Mouse (Mus musculus) left cerebral cortex, adult 8-10 months (tissue): Measurements from ENCODE around the gene Fbxl17. TPM values are rescaled to one million over a fixed set of nuclear protein-coding genes. Genes with fewer than 3 reads are reported as not detected.

ENCODE experiments used
- DNase-seq, 2 experiments: peaks; one replicate each; pipeline ENCODE4 v3.0.0; 2022; ENCODE audit warnings: low spot score in 2 of 2
- total RNA-seq, 4 experiments: library from RNA; stranded (reverse); gene quantifications; 2 replicates each; pipeline ENCODE4 v1.2.4; 2022

Gene Fbxl17
- total RNA-seq, 4 experiments from 2014 or later, result 55.6 to 64.1 (median 60.9) TPM

DNA sequence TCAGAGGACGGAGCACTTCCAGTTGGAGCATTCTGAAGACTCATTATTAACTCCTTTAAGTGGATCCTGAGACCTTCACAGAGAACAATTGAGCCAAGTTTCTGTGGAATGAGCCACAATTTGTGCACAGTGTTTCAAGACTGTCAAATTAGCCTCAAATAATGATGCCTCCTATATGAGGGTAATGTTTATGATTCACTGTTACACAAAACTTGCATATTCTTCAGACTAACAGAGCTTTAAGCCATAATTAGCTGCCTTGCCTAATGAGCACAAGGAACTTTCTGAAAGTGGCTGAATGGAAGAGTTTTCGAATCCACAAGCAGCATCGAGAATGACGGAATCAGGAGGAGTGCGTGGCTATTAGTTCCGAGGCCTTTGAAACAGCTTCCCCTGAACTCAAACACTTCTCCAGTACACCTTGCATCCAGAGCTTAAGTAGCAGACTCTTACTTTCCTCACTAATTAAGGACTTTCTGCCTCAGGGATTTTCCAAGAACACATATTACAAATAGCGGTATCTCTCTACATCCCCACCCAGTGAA is 389.5 kb downstream of the Fbxl17 start:
- no peak for DNase-seq

DNA sequence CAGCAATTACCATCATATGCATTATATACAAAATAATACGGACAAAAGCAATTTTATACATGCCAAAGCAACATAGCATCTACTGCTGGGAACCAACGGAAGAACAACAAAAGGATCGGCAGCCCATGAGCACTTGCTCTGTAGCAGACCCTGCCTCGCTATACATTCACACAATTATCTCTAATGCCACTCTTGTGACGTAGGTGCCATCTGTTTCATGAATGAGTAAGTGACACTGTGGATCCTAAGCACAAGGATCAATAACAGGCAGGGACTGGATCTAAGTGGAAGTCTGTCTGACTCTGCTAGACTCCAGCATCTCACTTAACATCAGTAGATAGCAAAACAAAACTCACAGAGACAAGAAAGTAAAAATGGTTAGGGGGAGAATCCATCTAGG is 391.8 kb downstream of the Fbxl17 start:
- no peak for DNase-seq

DNA sequence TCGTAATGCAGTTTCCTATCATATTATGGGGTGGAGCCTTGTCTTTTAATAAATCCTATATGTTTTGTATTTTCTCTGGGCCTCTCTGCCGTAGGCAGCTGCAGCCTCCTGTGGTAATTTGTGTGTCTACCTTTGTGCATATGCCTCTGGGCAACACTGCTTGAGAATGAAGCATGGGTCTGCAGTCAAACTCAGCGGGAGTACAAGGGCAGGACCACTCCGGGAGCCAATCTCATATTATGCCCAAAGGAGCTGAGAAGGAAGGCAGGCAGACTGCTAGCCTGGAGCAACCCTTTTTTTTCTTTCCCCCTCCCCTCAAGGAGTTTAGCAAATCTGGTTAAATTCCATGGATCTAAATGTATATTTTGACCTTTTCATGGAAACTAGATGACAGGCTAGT is 392.3 kb downstream of the Fbxl17 start:
- DNase-seq, result no peak

DNA sequence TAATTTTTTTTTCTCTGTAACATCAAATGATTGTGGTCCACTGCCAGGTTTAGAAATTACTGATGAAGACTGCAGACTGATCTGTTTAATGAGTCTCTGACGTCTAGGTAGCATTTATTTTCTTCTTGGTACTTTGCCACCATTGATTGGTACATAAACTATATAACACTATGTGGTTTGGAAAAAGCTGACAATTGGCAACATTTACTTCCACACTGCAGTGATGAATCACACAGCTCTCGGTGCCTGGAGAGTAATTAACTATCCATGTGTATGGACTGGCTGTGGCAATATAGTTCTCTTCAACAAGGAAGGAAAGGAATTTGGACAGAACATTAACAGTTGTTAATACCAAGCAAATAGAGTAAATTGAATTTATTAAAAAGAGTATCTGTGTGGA is 404.3 kb downstream of the Fbxl17 start:
- no peak for DNase-seq

DNA sequence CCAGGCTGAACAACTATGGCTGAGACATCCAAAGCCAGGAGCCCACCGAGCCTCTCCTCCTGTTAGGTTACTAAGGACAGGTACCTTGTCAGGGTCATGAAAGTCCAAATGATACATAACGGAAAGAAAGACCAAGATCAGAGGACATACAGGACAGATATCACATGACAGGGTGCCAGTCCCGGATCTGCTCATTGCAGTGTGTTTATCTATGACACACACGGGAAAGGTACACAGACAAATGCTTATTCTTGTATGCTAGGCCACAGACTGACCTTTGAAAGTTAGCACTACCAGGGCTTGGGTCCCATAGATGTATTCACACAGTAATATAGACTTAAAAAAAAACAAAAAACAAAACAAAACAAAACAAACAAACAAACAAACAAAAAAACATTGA is 404.8 kb downstream of the Fbxl17 start:
- no peak for DNase-seq

DNA sequence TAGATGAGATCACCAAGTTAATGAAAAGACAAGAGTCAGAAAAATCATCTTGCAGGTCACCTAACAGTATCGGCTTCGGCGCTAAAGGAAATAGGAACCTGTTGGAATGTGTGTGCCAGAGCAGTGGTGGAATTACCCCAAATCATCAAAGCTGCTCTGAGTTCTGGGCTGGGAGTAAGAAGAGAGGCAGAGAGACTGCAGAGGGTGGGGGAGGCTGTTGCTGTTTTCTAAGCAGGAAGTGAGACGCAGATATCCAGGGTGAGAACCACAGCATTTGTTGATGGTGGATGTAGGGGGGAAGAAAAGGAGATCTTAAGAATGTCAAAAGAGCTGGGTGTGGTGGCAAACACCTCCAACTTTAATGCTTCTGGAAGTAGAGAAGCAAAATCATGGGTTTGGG is 406.6 kb downstream of the Fbxl17 start:
- DNase-seq, result no peak

DNA sequence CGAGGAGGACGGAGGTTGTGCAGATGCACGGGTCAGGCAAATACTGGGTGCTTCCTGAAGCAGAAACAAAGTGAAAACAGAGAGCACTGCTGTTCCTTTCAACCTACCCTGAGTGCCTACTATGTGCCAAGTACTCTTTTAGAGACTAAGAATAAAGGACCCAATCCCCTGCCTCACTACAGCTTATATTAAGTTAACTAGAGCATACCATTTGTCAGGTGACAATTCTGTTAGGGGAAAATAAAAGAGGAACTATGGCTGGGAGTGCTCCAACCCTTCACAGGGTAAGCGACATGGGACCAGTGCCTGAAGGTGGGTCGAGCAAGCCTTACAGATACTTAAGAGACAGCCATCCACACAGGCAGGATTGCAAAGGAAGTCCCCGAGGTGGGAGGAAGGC is 407.0 kb downstream of the Fbxl17 start:
- DNase-seq, result no peak

DNA sequence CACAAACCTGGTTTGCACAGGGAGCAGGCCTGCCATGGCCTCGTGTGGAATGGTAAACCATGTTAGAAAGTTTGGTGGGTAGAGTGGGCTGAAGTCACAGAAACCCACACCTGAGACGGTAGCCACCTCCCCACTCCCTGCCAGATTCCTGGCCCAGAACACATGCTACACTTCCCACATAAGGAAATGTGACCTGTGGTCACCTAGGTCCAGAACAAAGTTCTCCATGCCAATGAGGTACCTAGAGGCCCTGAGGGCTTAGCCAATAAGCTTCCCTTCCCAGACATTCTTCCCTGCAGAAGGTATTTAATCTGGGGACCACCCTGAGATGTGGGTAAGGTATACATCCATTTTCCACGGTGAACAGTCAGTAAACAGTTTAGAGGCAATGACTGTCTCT is 409.7 kb downstream of the Fbxl17 start:
- no peak for DNase-seq

DNA sequence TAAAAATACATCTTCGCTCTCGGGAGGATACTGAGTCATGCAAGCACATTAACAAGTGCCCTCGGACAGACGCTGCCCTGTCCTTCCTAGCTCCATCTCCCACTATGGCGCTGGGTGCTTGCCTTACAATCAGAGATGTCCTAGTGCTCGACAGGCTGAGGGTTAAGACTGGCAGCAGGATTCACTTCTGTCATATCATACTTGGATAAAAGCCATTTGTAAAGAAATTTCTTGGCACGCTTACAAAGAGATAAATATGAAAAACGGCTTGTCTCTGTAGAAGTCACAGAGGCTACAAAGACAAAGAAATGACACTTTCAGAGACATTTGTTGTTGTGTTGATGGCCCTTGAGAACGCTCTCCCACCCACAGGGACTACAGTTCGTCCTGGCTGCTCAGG is 412.6 kb downstream of the Fbxl17 start:
- no peak for DNase-seq

DNA sequence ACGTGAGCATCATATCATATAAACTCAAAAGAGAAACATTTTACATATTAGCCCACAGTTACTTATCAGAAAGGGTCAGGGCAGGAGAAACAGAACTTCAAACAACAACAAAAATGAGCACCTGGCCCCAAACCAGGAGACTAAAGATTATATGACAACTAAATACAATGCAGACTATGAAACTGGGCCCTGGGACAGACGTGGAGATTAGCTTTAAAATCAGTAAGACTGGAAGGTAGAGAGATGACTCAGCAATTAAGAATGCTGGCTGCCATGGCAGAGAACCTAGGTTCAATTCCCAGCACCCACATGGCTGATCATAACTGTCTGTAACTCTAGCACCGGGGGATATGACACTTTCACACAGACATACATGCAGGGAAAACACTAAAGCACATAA is 413.3 kb downstream of the Fbxl17 start:
- DNase-seq, result no peak

DNA sequence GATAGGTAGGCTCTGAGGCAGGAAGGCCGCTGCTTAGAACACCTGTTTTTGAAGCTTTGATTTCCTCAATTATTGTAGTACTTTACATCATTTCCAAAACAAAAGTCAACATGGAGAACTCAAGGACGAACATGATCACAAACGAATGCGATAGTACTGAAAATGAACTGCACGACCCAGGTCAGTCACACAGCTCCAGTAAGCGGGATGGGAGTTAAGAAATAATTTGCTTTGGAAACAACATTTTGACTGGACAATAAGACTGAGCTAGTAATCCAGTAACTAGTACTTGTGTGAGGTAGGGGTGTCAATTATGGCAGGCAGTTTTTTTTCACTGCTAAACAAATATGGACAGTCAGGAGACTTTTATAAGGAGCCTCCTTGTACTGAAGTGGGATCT is 414.6 kb downstream of the Fbxl17 start:
- no peak for DNase-seq

DNA sequence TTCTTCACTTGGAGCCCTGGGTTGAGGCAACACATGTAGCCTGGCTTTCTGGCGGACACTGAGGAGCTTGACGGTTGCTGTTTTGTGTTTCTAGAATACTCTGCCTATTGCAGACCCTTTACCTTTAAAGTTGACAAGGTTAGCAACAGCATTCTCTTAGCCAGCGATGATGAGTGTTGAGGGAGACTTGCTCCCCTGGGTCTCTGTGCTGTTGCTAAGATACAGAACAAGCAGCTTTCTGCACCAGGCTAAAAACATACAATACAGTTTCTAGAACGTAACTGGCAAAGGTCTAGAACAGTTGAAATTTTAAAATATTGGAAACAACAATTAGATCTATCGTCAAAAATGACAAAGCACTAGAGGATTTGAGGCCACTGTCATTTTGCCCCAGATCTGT is 420.7 kb downstream of the Fbxl17 start:
- DNase-seq, result no peak

DNA sequence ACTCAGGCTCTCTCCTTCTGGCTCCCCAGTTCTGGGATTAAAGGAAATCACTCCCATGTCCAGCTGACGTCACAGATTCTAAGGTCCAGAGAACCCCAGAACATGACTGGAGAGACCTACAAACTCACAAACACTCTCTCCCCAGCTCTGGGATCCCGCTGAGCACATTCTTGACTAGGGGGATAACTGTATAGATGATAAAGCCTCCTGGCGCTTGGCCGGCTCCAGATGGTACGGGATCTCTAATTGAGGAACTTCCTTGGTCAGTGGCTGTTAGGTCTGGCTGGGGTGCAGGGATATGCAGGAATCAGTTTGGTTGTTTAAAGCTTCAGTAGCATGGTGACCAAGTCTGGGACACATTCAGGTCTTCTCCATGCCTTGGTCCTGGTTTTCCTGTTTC is 422.3 kb downstream of the Fbxl17 start:
- no peak for DNase-seq

DNA sequence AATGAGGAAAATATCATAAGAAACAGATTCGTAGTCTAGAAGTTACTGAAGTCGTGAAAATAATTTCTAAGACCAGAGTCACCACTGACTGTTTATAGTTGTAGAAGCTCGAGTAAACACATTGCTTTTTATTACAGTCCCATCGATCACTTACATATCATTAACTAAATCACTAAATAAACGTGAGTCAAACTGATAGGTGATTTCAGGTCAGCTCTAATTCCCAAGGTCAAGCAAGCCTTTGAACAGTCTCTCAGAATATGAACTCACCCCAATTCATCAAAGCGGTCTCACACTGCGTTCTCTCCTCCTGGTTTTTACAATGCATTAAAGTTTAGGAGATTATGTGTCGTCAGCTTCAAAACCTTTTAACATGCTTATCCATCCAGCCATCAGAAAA is 423.2 kb downstream of the Fbxl17 start:
- DNase-seq, result no peak

DNA sequence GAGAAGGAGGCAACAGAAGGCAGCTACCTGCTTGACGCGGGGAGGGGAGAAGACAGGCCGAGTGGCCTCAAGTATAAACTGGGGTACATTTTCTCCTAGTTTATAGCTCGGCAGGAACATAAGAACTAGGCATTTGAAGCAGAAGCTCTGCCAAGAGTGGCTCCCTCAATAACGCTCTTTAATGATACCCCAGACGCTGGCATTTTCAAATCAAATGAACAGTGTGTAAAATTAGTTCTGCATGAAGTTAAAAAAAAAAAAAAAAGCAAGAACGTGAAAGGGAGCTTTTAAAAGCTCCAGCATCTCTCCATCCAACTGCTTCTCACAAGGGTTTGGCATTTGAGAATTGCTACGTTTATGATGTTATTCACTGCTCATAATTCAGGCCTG is 423.8 kb downstream of the Fbxl17 start:
- DNase-seq, result no peak

DNA sequence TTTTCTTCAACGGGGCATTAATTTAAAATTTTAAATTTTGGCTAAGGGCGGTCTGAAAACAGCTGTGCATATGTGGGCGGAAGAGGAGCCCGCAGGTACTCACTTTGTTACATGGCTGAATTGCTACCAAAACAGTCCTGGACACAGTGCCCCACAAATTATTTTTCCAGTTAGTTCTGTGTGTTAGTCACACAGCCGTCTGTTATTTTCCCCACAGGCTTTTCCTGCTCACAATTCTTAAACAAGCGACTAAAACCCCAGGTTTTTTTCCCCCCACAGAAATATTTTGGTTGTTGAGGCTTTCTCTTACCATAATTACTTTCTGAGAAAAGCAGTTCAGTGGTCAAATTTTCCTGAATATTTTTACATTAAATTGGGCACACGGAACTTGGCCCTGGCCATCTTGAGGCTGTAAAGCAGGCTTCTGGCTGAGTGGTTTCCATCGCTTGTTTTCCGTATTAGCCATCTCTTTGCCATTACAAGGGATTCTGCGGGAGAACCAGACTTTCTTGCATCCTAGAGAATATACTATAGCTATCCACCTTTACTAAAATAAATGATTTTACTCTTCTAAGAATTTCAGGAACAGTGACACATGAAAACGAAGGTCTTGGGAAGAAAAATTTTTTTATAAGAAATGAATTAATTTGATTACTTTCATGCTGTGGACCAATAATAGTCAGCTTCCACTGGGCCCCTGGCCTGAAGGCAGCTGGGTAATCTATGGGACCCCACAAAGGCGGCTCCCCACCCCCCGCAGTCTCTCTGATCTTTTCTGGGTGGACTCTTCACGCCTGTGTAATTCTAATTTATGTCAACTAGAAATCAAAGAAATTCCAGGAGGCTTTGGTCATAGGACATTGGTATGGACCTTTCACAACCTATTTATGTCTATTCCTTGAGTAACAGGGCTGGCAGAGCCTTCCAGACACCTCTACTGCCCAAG is 424.5 kb downstream of the Fbxl17 start:
- DNase-seq, result no peak

DNA sequence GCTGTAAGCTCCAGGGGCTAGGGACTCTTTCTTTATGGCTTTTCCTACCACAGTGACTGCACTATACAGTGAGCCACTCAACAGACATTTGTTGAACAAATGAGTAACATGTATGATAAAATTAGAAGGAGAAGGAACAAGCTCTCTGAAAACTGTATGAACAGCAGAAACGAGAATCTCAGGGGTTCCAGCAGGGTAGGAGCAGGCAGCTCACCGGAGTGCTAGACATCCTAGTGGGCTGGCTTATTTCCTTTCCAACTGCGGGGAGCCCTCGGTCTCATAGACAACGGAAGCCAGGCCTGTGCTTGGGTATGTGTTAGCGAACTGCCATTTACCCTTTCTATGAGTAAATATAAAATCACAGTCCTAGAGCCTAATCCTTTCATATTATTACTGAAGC is 426.5 kb downstream of the Fbxl17 start:
- no peak for DNase-seq

DNA sequence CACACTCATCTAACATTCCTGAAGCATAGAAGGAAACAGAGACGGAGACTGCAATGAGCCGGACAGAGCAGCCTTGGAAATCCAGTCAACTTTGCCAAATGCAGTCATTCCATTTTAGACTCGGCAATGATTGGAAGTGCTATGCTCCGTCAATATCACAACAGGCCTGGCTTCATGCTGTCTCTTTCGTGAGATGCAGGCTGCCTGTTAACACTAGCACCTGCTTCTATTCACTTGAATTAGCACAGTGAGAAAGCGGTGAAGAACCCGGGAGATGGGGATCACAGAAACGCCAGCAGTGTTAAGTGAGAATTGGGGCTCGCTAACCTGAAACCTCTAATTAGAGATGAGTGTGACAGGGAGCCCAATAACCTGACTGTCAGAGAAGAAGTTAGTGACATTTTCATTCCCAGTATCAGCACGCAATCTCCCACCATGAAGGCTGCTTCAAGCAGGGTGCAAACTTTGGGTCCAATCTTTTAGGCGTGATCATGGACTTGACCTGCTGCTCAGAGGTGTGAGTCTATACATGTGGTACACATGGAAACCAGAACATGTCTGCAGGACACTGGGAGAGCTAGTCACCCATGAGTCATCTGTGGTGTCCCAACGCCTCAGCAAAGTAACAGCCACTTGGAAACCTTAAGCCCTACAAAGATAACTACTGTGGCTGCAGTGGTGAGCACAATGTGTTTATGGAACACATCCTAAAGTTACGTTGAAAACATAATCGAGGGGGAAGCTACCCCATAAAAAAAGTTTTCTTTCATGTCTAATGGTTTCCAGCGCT is 428.5 kb downstream of the Fbxl17 start:
- no peak for DNase-seq

DNA sequence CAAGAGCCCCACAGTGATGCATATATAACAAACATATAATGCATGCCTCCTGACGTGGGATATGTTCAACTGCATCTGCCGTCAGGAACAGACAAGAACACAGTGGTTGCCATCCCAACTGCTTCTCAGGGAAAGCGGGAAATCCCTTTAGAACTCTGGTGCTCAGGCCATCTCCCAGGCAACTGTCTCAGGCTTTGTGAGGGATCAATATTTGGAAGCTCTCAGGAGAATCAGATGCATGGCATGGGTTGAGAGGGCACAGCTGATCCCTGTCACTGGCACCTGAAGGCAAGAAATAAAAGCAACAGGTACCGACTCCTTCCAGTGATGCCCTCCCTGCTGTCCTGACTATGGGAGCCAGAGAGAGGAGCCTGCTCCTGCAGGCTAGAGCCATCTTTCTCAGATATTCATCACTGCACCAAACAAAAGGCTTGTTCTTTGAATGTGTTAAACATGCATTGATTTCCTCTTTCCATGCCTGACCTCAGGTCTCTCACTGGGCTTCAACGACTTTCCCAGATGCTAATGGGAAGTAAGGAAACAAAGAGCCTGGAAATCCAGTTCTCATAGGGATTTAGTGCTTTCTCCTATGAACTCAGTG is 429.6 kb downstream of the Fbxl17 start:
- no peak for DNase-seq

DNA sequence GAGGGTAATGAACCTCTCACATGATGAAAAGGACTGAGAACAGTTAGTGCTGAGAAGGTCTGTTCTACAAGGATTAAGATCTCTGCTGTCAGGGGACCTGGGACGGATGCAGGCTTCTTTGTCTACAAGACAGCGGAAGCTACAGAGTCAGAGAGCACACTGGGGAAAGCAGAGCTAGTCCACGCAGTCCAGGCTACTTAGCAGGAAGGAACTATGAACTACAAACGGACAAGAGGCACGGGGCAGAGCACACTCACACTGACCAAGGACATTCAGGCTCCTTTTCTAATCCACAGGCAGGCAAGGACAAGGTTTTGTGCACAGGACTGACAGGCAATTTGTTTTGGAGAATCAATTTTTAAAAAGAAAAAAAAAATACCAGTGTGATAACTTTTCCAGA is 437.0 kb downstream of the Fbxl17 start:
- DNase-seq, result no peak

DNA sequence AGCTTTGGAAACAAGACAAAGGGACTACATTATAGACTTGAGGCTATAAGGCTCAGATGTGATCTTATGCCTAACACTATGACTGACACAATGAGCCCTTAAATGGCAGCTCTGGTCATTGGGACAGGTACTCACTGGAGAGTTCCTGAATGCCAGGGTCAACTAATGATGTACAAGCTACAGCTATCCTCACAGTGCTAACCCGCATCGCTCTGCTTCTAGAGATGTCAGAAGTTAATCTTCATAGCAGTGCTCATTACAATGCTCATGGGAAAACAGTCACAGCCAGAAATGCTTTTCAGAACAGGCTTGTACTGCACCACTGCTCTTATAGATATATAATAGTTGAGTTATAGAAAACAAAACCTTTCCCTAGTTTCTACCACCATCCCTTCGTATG is 438.0 kb downstream of the Fbxl17 start:
- DNase-seq, result no peak

DNA sequence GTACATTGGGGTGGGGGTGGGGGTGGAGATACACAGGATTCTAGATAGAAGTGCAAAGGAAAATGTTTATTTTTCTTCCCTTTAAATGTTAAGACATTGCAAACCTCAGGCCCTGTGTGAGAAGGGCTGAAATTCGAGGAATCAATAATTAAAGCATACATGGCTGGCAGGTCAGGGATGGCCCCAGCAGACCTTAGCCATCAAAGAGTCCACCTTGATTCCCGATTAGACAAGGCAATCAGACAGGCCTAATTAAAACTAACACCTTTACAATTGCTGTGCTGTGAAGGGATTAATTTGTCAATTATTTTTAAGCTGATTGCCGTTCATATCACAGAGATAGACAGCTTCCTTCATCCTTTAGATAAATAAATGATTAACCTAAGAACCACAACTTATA is 439.0 kb downstream of the Fbxl17 start:
- DNase-seq, result no peak
